8 mouse cellular contexts compared by ENCODE assay signal in genomic region chr4:155847591-155848352, GRCm38 (mm10). TPM values are rescaled to one million over a fixed set of nuclear protein-coding genes. Genes with fewer than 3 reads are reported as not detected.
A peak's percentile ranks its signal among the peaks of the same experiment; 100 is the strongest.
DNase-seq lines count a peak whose midpoint lies in the region; ATAC-seq and TF ChIP-seq lines count a peak whose summit lies in the region.

No protein-coding gene starts in this region.

- TF ChIP-seq CTCF in testis, adult 2 months (IDR thresholded peaks at IDR 0.05; ENCODE audit: control insufficient read depth, insufficient read depth, insufficient replicate concordance, low read depth, low read length), result no peak

- no peaks in the 10 kb centered on the region for H3K27me3 ChIP-seq in embryonic facial prominence, embryonic 12.5 days
- H3K27me3 ChIP-seq in heart, embryonic 16.5 days (ENCODE audit: control insufficient read depth, insufficient read depth, low read length), result no peaks in the 10 kb centered on the region
- H3K27me3 ChIP-seq in testis, adult 2 months (ENCODE audit: control insufficient read depth, insufficient read depth, low read length), result no peaks in the 10 kb centered on the region

- DNase-seq in A20 (ENCODE audit: low read depth, low spot score), result peak; percentile 73
- peak; percentile 57 for DNase-seq in Muller cell, postnatal 12 days (ENCODE audit: inconsistent ontology term)
- peak; percentile 59 to 75 for DNase-seq in kidney, postnatal 4 days
- DNase-seq in left cerebral cortex, adult 11 months (ENCODE audit: low spot score), result no peak

- H3K36me3 ChIP-seq in embryonic facial prominence, embryonic 12.5 days, result peaks cover 10% of the 10 kb centered on the region
- H3K36me3 ChIP-seq in heart, embryonic 16.5 days (ENCODE audit: control insufficient read depth, insufficient read depth), result no peaks in the 10 kb centered on the region
- H3K36me3 ChIP-seq in testis, adult 2 months (ENCODE audit: control insufficient read depth, insufficient read depth, low read length), result no peaks in the 10 kb centered on the region; the same call in 1 of the 2 replicates

- H3K27ac ChIP-seq in embryonic facial prominence, embryonic 12.5 days, result no peak overlapping the region
- peak overlapping the region; percentile 45; the same call in 1 of the 2 replicates for H3K27ac ChIP-seq in heart, embryonic 16.5 days (ENCODE audit: low read length)
- peak overlapping the region; percentile 70 for H3K27ac ChIP-seq in testis, adult 2 months (ENCODE audit: control insufficient read depth, insufficient read depth, low read depth, low read length)

- no peak for TF ChIP-seq POLR2A in testis, adult 2 months (IDR thresholded peaks at IDR 0.05; ENCODE audit: control insufficient read depth, low read depth, low read length)

- H3K9me3 ChIP-seq in embryonic facial prominence, embryonic 12.5 days, result no peaks in the 10 kb centered on the region
- no peaks in the 10 kb centered on the region for H3K9me3 ChIP-seq in heart, embryonic 16.5 days (replicated peaks; ENCODE audit: control insufficient read depth, low read length)

- peak overlapping the region; percentile 78 for H3K4me3 ChIP-seq in embryonic facial prominence, embryonic 12.5 days
- H3K4me3 ChIP-seq in heart, embryonic 16.5 days (ENCODE audit: low read length), result peak overlapping the region; percentile 77
- H3K4me3 ChIP-seq in testis, adult 2 months (ENCODE audit: control insufficient read depth, low read depth, low read length), result peak overlapping the region; percentile 87

- H3K4me2 ChIP-seq in embryonic facial prominence, embryonic 12.5 days (replicated peaks), result peak overlapping the region; percentile 92
- H3K4me2 ChIP-seq in heart, embryonic 16.5 days (ENCODE audit: low read depth, low read length), result peak overlapping the region; percentile 92

- WGBS in embryonic facial prominence, embryonic 12.5 days, result 1% methylated on average over 69 of the region's 69 CpGs
- 2% methylated on average over 63 of the region's 69 CpGs for WGBS in heart, embryonic 16.5 days

- H3K9ac ChIP-seq in embryonic facial prominence, embryonic 12.5 days, result peak overlapping the region; percentile 75
- H3K9ac ChIP-seq in heart, embryonic 16.5 days (ENCODE audit: low read length), result peak overlapping the region; percentile 91

- peaks cover 24% of the 10 kb centered on the region for H3K4me1 ChIP-seq in embryonic facial prominence, embryonic 12.5 days
- H3K4me1 ChIP-seq in heart, embryonic 16.5 days (ENCODE audit: control insufficient read depth, insufficient read depth, low read length), result peaks cover 25% of the 10 kb centered on the region
- H3K4me1 ChIP-seq in testis, adult 2 months (ENCODE audit: control insufficient read depth, insufficient read depth, low read length), result peaks cover 19% of the 10 kb centered on the region

- peak; percentile 45; the same call in 1 of the 2 replicates for ATAC-seq in embryonic facial prominence, embryonic 12.5 days (ENCODE audit: insufficient number of reproducible peaks, insufficient read depth, low FRiP score, low TSS enrichment)
- ATAC-seq in heart, embryonic 16.5 days (replicated peaks; ENCODE audit: extremely low read depth, insufficient read depth, low FRiP score), result peak; percentile 51
- ATAC-seq in megakaryocyte-erythroid progenitor cell, adult 5-6 weeks (replicated peaks; ENCODE audit: low FRiP score, low TSS enrichment, poor library complexity, severe bottlenecking), result peak; percentile 19; the same call in 1 of the 2 replicates

RNA-seq across cellular contexts. Expression of gene Dvl1, which starts 0.6 kb away (rescaled TPM):
- polyA plus RNA-seq in embryonic facial prominence, embryonic 12.5 days (2016; fragmentation: Nextera tagmentation; extraction: Ambion mirVana), result 8.3 and 16.9 TPM in 2 replicates
- 3.5 TPM in 2 replicates for polyA plus RNA-seq in heart, embryonic 16.5 days (2015; fragmentation: Nextera tagmentation; extraction: Ambion mirVana)
- 24.2 and 49.5 TPM in 2 replicates for total RNA-seq in megakaryocyte-erythroid progenitor cell, adult 5-6 weeks (2014; fragmentation: Nextera tagmentation)
- 11.1 and 16.2 TPM in 2 replicates for total RNA-seq in megakaryocyte-erythroid progenitor cell, adult 5-6 weeks (2017)
- 132 and 135 TPM in 2 replicates for polyA plus RNA-seq in testis, adult 2 months (2012; rRNA removed)

RNA-seq across cellular contexts. Expression of gene Mxra8, which starts 8.3 kb away (rescaled TPM):
- 50.7 and 52.6 TPM in 2 replicates for polyA plus RNA-seq in embryonic facial prominence, embryonic 12.5 days (2016; fragmentation: Nextera tagmentation; extraction: Ambion mirVana)
- polyA plus RNA-seq in heart, embryonic 16.5 days (2015; fragmentation: Nextera tagmentation; extraction: Ambion mirVana), result 77.8 and 86.8 TPM in 2 replicates
- not detected in 2 replicates for total RNA-seq in megakaryocyte-erythroid progenitor cell, adult 5-6 weeks (2014; fragmentation: Nextera tagmentation)
- total RNA-seq in megakaryocyte-erythroid progenitor cell, adult 5-6 weeks (2017), result not detected in 2 replicates
- polyA plus RNA-seq in testis, adult 2 months (2012; rRNA removed), result 114 and 149 TPM in 2 replicates

RNA-seq across cellular contexts. Expression of gene Tas1r3, which starts 15.4 kb away (rescaled TPM):
- 0.34 and 0.47 TPM in 2 replicates for polyA plus RNA-seq in embryonic facial prominence, embryonic 12.5 days (2016; fragmentation: Nextera tagmentation; extraction: Ambion mirVana)
- polyA plus RNA-seq in heart, embryonic 16.5 days (2015; fragmentation: Nextera tagmentation; extraction: Ambion mirVana), result 0.18 and 0.26 TPM in 2 replicates
- total RNA-seq in megakaryocyte-erythroid progenitor cell, adult 5-6 weeks (2014; fragmentation: Nextera tagmentation), result 1.2 TPM in 1 of 2 replicates, not detected in the other
- total RNA-seq in megakaryocyte-erythroid progenitor cell, adult 5-6 weeks (2017), result 0.19 TPM in 1 of 2 replicates, not detected in the other
- 1.9 and 2.3 TPM in 2 replicates for polyA plus RNA-seq in testis, adult 2 months (2012; rRNA removed)

RNA-seq across cellular contexts. Expression of gene Aurkaip1, which starts 16.7 kb away (rescaled TPM):
- polyA plus RNA-seq in embryonic facial prominence, embryonic 12.5 days (2016; fragmentation: Nextera tagmentation; extraction: Ambion mirVana), result 146 and 149 TPM in 2 replicates
- polyA plus RNA-seq in heart, embryonic 16.5 days (2015; fragmentation: Nextera tagmentation; extraction: Ambion mirVana), result 124 and 132 TPM in 2 replicates
- total RNA-seq in megakaryocyte-erythroid progenitor cell, adult 5-6 weeks (2014; fragmentation: Nextera tagmentation), result 108 and 182 TPM in 2 replicates
- total RNA-seq in megakaryocyte-erythroid progenitor cell, adult 5-6 weeks (2017), result 127 and 137 TPM in 2 replicates
- 108 and 116 TPM in 2 replicates for polyA plus RNA-seq in testis, adult 2 months (2012; rRNA removed)

RNA-seq across cellular contexts. Expression of gene Cptp, which starts 21.5 kb away (rescaled TPM):
- 15.9 and 17.1 TPM in 2 replicates for polyA plus RNA-seq in embryonic facial prominence, embryonic 12.5 days (2016; fragmentation: Nextera tagmentation; extraction: Ambion mirVana)
- 9.3 and 9.5 TPM in 2 replicates for polyA plus RNA-seq in heart, embryonic 16.5 days (2015; fragmentation: Nextera tagmentation; extraction: Ambion mirVana)
- 8.2 and 13.3 TPM in 2 replicates for total RNA-seq in megakaryocyte-erythroid progenitor cell, adult 5-6 weeks (2014; fragmentation: Nextera tagmentation)
- 6.4 and 8.2 TPM in 2 replicates for total RNA-seq in megakaryocyte-erythroid progenitor cell, adult 5-6 weeks (2017)
- 223 and 230 TPM in 2 replicates for polyA plus RNA-seq in testis, adult 2 months (2012; rRNA removed)
